Mouse (Mus musculus) limb, embryonic 11.5 days (tissue): ENCODE measurements at regions not wholly inside any gene's neighbourhood (a gene's known extent, or its start where the extent isn't known, plus 50 kb on each side); places are given as distances from the start of the nearest gene placed in this dataset.
"Not testable (repeated sequence)": the region's sequence is repeated elsewhere in the genome, so short reads cannot be mapped to it uniquely, and the experiment has no call there.

Source experiments
- ATAC-seq: fragments of 200-750 bp; cut with Nextera tagmentation; 2 replicates; pipeline ENCODE4 v1.8.0; 2017; ENCODE audit warnings: low read depth; ENCODE audit not compliant: insufficient number of reproducible peaks, low FRiP score, low TSS enrichment
- DNase-seq: peaks from one replicate; pipeline ENCODE4 v3.0.0-alpha.2; 2015; ENCODE audit warnings: low spot score
- H3K27ac ChIP-seq: fragments of 300-500 bp; sonication (generic); replicated peaks from 2 replicates; pipeline ENCODE4 v1.5.1; 2014; ENCODE audit warnings: low read depth, mild to moderate bottlenecking, low read length
- H3K27me3 ChIP-seq: fragments of 300-500 bp; sonication (generic); 2 replicates; pipeline ENCODE4 v1.6.1; 2014; ENCODE audit warnings: mild to moderate bottlenecking, low read length, mixed read lengths; ENCODE audit not compliant: control insufficient read depth, insufficient read depth
- H3K36me3 ChIP-seq: fragments of 300-500 bp; sonication (generic); 2 replicates; pipeline ENCODE4 v1.6.1; 2014; ENCODE audit warnings: mild to moderate bottlenecking, low read length, moderate library complexity, mixed read lengths; ENCODE audit not compliant: control insufficient read depth, insufficient read depth
- H3K4me1 ChIP-seq: fragments of 300-500 bp; sonication (generic); 2 replicates; pipeline ENCODE4 v1.6.1; 2014; ENCODE audit warnings: low read length, mixed read lengths; ENCODE audit not compliant: control insufficient read depth, insufficient read depth
- H3K4me2 ChIP-seq: fragments of 300-500 bp; sonication (generic); 2 replicates; pipeline ENCODE4 v1.6.1; 2014; ENCODE audit warnings: low read depth, mild to moderate bottlenecking, moderate library complexity; ENCODE audit not compliant: severe bottlenecking
- H3K4me3 ChIP-seq: fragments of 300-500 bp; sonication (generic); 2 replicates; pipeline ENCODE4 v1.5.1; 2014; ENCODE audit warnings: low read depth, low read length
- H3K9ac ChIP-seq: fragments of 300-500 bp; sonication (generic); 2 replicates; pipeline ENCODE4 v1.6.1; 2014; ENCODE audit warnings: mild to moderate bottlenecking, low read length
- H3K9me3 ChIP-seq: fragments of 300-500 bp; sonication (generic); 2 replicates; pipeline ENCODE4 v1.6.1; 2016; ENCODE audit warnings: low read length; ENCODE audit not compliant: control insufficient read depth
- WGBS: fragments of 180-500 bp; shearing (Covaris S2); extraction: QIAGEN DNeasy Blood & Tissue Kit; methylation state at CpG from one replicate; pipeline ENCODE4 v1.1.7; 2014; 5-methylcytosine and 5-hydroxymethylcytosine counted together

DNA sequence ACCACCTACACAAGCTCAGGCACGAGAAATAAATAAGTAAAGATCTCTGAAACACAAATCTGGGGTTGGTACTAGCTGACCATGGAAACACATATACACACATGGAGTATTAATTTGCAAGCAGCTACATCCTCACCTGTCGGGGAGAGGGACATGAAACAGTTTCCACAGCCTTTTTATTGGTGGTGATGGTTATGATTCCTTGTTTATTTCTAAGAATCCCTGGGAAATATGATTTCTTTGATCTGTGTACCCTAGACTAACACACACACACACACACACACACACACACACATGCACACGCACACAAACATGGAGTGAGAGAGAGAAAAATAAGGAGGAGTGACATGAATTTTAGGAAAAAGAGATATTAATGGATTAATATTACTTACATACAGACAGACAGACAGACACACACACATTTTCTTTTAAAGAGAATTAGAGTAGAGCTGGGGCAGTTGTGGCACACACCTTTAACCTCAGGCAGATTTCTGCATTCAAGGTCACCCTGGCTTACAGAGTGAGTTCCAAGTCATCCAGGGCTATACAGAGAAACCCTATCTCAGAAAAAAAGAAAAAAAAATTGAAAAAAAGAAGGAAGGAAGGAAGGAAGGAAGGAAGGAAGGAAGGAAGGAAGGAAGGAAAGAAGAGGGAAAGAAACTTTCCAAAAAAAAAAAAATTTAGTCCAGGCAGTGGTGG lies 164.2 kb upstream of the Gdi2 start:
- DNase-seq, result peak; percentile 25
- not testable (repeated sequence) for H3K4me1 ChIP-seq, H3K27ac ChIP-seq, H3K27me3 ChIP-seq, H3K9ac ChIP-seq, H3K4me3 ChIP-seq, H3K4me2 ChIP-seq, ATAC-seq, H3K9me3 ChIP-seq, H3K36me3 ChIP-seq
- 45% methylated on average over 3 of the region's 3 CpGs for WGBS

DNA sequence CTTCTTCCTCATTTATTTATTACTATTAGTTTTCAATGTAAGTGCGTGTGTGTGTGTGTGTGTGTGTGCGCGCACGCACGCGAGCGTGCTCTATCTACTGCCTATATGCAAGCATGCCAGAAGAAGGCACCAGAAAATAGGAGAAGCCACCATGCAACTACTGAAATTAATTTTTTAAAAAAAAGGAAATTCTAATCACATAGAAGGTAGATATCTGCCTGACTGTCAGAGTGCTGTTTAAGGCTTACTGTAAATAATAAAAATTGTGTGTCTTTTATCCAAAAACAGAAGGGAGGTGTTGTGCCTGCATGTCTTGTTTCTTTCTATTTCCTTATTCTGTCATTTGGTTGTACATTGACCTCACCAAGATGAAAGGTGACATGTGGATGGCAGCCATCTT lies 163.1 kb upstream of the Gdi2 start:
- Histone ChIP-seq H3K4me2 (no peak overlapping the region), H3K27ac (no peak overlapping the region), H3K27me3 (no peaks in the 10 kb centered on the region), H3K4me1 (no peaks in the 10 kb centered on the region), H3K4me3 (no peak overlapping the region), H3K9ac (no peak overlapping the region), H3K9me3 (no peaks in the 10 kb centered on the region), H3K36me3 (no peaks in the 10 kb centered on the region)
- WGBS, result 96% methylated on average over 7 of the region's 7 CpGs
- ATAC-seq (no peak), DNase-seq (no peak)

DNA sequence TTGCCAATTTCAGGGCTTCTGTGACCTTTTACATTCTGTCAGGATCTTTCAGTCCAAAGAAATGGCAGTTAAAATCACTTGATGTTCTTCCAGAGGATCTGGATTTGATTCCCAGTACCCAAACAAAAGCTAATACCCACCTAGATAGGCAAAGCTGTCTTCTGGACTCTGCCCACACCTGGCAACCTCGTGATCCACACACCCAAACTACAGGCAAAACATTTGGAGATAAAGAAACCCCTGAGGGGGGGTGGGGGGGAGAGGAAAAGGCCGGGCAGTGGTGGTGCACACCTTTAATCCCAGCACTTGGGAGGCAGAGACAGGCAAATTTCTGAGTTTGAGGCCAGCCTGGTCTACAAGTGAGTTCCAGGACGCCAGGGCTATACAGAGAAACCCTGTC lies 160.1 kb upstream of the Gdi2 start:
- WGBS, result 70% methylated on average over 3 of the region's 3 CpGs
- H3K36me3 ChIP-seq, H3K4me2 ChIP-seq, H3K27me3 ChIP-seq, H3K9me3 ChIP-seq, H3K27ac ChIP-seq, ATAC-seq, H3K9ac ChIP-seq, H3K4me1 ChIP-seq, H3K4me3 ChIP-seq, DNase-seq: not testable (repeated sequence)

DNA sequence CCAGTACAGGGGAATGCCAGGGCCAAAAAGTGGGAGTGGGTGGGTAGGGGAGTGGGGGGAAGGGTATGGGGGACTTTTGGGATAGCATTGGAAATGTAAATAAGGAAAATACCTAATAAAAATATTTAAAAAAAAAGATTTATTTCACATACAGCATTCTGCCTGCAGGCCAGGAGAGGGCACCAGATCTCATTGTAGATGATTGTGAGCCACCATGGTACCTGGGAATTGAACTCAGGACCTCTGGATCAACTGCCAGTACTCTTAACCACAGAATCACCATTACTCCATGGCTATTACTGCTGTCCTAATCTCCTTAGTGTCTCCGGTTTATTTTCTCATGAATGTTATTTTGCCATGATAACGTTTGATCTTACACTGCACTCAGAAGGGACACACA lies 132.1 kb upstream of the Gdi2 start:
- H3K4me3 ChIP-seq, DNase-seq, H3K36me3 ChIP-seq, H3K27me3 ChIP-seq, H3K27ac ChIP-seq, H3K4me1 ChIP-seq, H3K9ac ChIP-seq, H3K4me2 ChIP-seq, ATAC-seq, H3K9me3 ChIP-seq: not testable (repeated sequence)
- 77% methylated on average over 2 of the region's 2 CpGs for WGBS

DNA sequence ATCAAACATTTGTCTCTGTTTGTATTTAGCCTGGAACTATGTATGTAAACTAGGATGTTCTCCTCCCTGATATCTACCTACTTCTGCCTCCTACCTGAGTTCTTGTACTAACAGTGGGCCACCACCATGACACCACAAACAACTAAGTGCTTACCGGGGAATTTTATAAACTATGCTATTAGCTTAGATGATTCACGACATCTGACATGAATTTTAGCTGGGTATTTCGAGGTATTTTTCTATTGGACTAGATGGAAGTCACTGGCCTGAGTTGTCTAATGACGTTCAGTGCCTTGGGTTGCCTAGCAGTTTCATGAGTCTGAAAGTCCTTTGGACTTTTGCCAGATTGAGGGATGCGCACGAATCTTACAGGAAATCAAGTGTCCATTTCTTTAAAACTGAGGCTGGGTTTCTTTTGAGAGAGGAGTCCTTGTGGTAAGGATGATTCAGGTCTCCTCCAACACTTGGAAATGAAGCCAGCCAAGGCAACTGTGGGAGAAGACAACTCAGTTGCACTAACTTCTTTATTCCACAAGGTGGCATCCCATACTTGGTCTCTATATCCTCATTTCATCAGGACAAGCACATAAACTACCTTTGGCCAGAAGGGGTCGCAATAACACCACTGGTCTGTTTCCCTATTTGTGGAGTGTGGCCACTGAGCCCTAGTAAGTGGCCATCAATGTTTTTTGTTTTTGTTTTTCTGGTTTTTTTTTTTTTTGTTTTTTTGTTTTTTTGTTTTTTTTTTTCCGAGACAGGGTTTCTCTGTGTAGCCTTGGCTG lies 131.4 kb upstream of the Gdi2 start:
- WGBS, result 38% methylated on average over 8 of the region's 8 CpGs
- H3K4me3 ChIP-seq, H3K9me3 ChIP-seq, H3K4me1 ChIP-seq, H3K27ac ChIP-seq, H3K27me3 ChIP-seq, H3K9ac ChIP-seq, H3K36me3 ChIP-seq, H3K4me2 ChIP-seq: not testable (repeated sequence)
- peak; percentile 80 for DNase-seq
- ATAC-seq, result peak; percentile 75

DNA sequence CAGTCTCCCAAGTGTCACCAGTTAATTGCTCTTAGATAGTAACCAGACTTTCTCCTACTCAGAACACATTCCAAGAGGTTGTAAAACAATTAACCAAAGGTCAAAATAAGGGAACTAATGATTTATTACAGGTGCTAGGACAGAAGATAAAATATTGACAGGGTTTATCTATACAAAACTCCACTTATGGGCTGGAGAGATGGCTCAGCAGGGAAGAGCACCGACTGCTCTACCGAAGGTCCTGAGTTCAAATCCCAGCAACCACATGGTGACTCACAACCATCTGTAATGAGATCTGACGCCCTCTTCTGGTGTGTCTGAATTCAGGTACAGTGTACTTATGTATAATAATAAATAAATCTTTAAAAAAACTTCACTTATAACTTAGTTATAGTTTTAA lies 127.6 kb upstream of the Gdi2 start:
- not testable (repeated sequence) for H3K9me3 ChIP-seq, H3K4me2 ChIP-seq, H3K27me3 ChIP-seq, H3K4me3 ChIP-seq, ATAC-seq, H3K36me3 ChIP-seq, DNase-seq, H3K27ac ChIP-seq, H3K4me1 ChIP-seq, H3K9ac ChIP-seq
- 54% methylated on average over 3 of the region's 3 CpGs for WGBS

DNA sequence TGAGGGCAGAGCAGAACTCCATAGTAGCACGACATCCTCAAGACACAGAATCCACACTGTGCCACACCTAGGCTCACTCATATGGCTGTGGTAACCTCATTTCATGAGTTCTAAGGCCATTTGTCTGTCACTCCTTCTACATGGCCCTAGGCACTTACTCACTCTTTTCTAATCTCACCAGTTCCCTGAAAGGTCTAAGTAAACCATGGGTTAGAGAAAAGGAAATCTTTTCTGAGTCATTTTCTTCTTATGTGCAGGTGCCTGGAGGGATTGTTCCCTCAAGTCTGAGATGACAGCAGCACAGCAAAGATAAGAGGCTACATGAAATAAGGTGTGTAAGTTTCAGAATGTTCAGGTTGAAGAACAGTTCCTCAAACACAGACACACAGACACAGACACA lies 120.8 kb upstream of the Gdi2 start:
- no peaks in the 10 kb centered on the region for H3K27me3 ChIP-seq
- no peak overlapping the region for H3K27ac ChIP-seq
- H3K9me3 ChIP-seq, result no peaks in the 10 kb centered on the region
- 79% methylated on average over 1 of the region's 1 CpGs for WGBS
- no peaks in the 10 kb centered on the region for H3K36me3 ChIP-seq
- no peak overlapping the region for H3K9ac ChIP-seq
- H3K4me1 ChIP-seq, result no peaks in the 10 kb centered on the region
- H3K4me3 ChIP-seq, result no peak overlapping the region
- H3K4me2 ChIP-seq, result no peak overlapping the region
- DNase-seq, result no peak
- ATAC-seq, result no peak

DNA sequence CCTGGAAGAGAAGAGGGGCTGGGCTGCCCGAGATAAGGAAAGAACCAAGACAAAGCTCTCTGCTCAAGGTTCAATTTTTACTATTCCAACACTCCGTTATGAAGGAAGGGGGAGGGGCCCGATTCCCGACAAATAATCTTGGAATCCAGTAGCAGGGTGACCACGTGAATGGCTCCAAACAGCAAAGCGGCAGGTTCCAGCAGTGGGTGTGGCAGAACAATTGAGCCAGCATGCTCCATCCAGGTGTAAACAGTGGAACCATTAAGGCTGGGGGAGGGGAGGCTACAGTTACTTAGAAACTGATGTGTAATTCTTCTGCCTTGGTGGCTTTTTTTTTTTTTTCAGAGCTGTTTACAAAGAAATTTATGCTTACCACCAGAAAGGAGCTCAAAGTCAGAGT lies 82.5 kb upstream of the Gdi2 start:
- H3K27ac ChIP-seq, H3K4me1 ChIP-seq, H3K4me3 ChIP-seq, H3K4me2 ChIP-seq, ATAC-seq, DNase-seq, H3K9me3 ChIP-seq, H3K9ac ChIP-seq, H3K27me3 ChIP-seq, H3K36me3 ChIP-seq: not testable (repeated sequence)
- 85% methylated on average over 6 of the region's 6 CpGs for WGBS
